Mouse (Mus musculus) forebrain, embryonic 13.5 days (tissue): ENCODE measurements around the gene Ap3s2. TPM values are rescaled to one million over a fixed set of nuclear protein-coding genes. Genes with fewer than 3 reads are reported as not detected.

Experiments used
- ATAC-seq: fragments of 200-750 bp; cut with Nextera tagmentation; 2 replicates; pipeline ENCODE4 v1.8.0; 2017
- H3K27ac ChIP-seq: fragments of 300-500 bp; sonication (generic); 2 replicates; pipeline ENCODE4 v1.5.1; 2015; ENCODE audit warnings: inconsistent platforms, mild to moderate bottlenecking, moderate library complexity
- H3K27me3 ChIP-seq: fragments of 300-500 bp; sonication (generic); 2 replicates; pipeline ENCODE4 v1.6.1; 2015; ENCODE audit warnings: mild to moderate bottlenecking, inconsistent platforms
- H3K36me3 ChIP-seq: fragments of 300-500 bp; sonication (generic); 2 replicates; pipeline ENCODE4 v1.6.1; 2015; ENCODE audit warnings: mild to moderate bottlenecking, inconsistent platforms; ENCODE audit not compliant: poor library complexity, severe bottlenecking
- H3K4me1 ChIP-seq: fragments of 300-500 bp; sonication (generic); 2 replicates; pipeline ENCODE4 v1.6.1; 2015; ENCODE audit warnings: inconsistent platforms
- H3K4me2 ChIP-seq: fragments of 300-500 bp; sonication (generic); 2 replicates; pipeline ENCODE4 v1.6.1; 2015; ENCODE audit warnings: inconsistent platforms, mild to moderate bottlenecking, moderate library complexity
- H3K4me3 ChIP-seq: fragments of 300-500 bp; sonication (generic); 2 replicates; pipeline ENCODE4 v1.5.1; 2015; ENCODE audit warnings: mild to moderate bottlenecking, inconsistent platforms
- H3K9ac ChIP-seq: fragments of 300-500 bp; sonication (generic); 2 replicates; pipeline ENCODE4 v1.6.1; 2015; ENCODE audit warnings: mild to moderate bottlenecking, inconsistent platforms
- H3K9me3 ChIP-seq: fragments of 300-500 bp; sonication (generic); replicated peaks from 2 replicates; pipeline ENCODE4 v1.6.1; 2016; ENCODE audit warnings: inconsistent platforms
- WGBS: fragments of 180-500 bp; shearing (Covaris S2); methylation state at CpG from one replicate; pipeline ENCODE4 v1.1.7; 2015; 5-methylcytosine and 5-hydroxymethylcytosine counted together
- microRNA-seq: library from miRNA; unstranded; fragments of <30 nt; microRNA quantifications from one replicate; pipeline ENCODE4, GENCODE M21; 2016
- polyA plus RNA-seq: library from polyadenylated mRNA; unstranded; fragments of >200 nt; fragmentation: Nextera tagmentation; extraction: Ambion mirVana; gene quantifications from 2 replicates; pipeline ENCODE4 v1.2.1, GENCODE M21; 2015

Gene Ap3s2
- polyA plus RNA-seq, 1 experiment from 2014 or later: 46.3 TPM

GRCm38 (mm10) chr7:79831145-79831544 is 89.3 kb downstream of the Ap3s2 start:
- Histone ChIP-seq H3K27me3 (no peaks in the 10 kb centered on the region), H3K9ac (no peak overlapping the region), H3K9me3 (no peaks in the 10 kb centered on the region), H3K4me2 (no peak overlapping the region), H3K27ac (no peak overlapping the region), H3K4me1 (no peaks in the 10 kb centered on the region), H3K36me3 (no peaks in the 10 kb centered on the region), H3K4me3 (no peak overlapping the region)
- ATAC-seq: no peak
- 84% methylated on average over 6 of the region's 6 CpGs for WGBS

GRCm38 (mm10) chr7:79828341-79828740 is 92.1 kb downstream of the Ap3s2 start:
- no peak for ATAC-seq
- Histone ChIP-seq H3K9me3 (0 out of 2 replicates have a peak, but pooled peaks cover 3% of the 10 kb centered on the region), H3K9ac (no peak overlapping the region), H3K4me3 (no peak overlapping the region), H3K36me3 (no peaks in the 10 kb centered on the region), H3K4me1 (no peaks in the 10 kb centered on the region), H3K27ac (no peak overlapping the region), H3K27me3 (no peaks in the 10 kb centered on the region), H3K4me2 (no peak overlapping the region)
- 77% methylated on average over 3 of the region's 3 CpGs for WGBS

Small RNA genes within 50 kb of the gene (microRNA-seq; reads per million reads assigned to microRNA genes)
- not detected for gene Gm24541

Other genes with a start within 250 kb of the Ap3s2 start
- 3.0 and 3.5 TPM in 2 replicates for gene Kif7, start 204.9 kb downstream of the Ap3s2 start, polyA plus RNA-seq
- 0.21 TPM in 1 of 2 replicates, not detected in the other for gene Plin1, start 187.7 kb downstream of the Ap3s2 start, polyA plus RNA-seq
- gene Pex11a, start 177.5 kb downstream of the Ap3s2 start, polyA plus RNA-seq: 12.7 and 14.2 TPM in 2 replicates
- gene Wdr93, start 177.5 kb downstream of the Ap3s2 start, polyA plus RNA-seq: 0.39 and 0.64 TPM in 2 replicates
- gene Mesp1, start 126.9 kb downstream of the Ap3s2 start, polyA plus RNA-seq: not detected in 2 replicates
- gene Mesp2, start 109.9 kb downstream of the Ap3s2 start, polyA plus RNA-seq: 0.90 and 1.1 TPM in 2 replicates
- 0.99 and 1.9 TPM in 2 replicates for gene Anpep, start 59.6 kb downstream of the Ap3s2 start, polyA plus RNA-seq
- 16.5 and 16.8 TPM in 2 replicates for gene Arpin, start 14.7 kb upstream of the Ap3s2 start, polyA plus RNA-seq
- 20.6 and 23.1 TPM in 2 replicates for gene Zfp710, start 104.2 kb upstream of the Ap3s2 start, polyA plus RNA-seq
- gene Idh2, start 194.7 kb upstream of the Ap3s2 start, polyA plus RNA-seq: 351 and 386 TPM in 2 replicates